Mouse (Mus musculus): ENCODE data around the gene Nnmt. TPM values are rescaled to one million over a fixed set of nuclear protein-coding genes. Genes with fewer than 3 reads are reported as not detected.

Nnmt gene
- polyA plus RNA-seq, 1 experiment from 2014 or later, result 3.4 TPM

DNA sequence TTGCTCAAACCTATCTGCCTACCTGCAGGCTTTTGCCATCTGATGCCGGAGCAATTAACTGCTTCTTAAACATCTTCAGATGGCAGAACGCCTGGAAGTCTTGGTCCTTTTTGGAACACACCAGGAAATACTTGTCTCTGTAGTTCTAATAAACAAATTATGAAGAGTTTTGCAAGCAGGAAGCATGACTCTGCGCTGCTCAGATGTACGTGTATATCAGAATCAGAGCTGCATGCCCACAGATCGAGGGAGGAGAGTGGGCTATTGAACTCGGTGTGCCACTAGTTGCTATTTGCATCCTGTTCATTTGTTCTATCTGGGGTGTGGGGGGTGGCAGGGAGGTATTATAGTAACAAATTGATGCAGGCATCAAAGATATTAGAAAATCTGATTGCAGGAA is 28.2 kb upstream of the Nnmt start:
- no peak overlapping the region for H3K4me3 ChIP-seq
- H3K9me3 ChIP-seq, result no peaks in the 10 kb centered on the region
- no peaks in the 10 kb centered on the region for H3K4me1 ChIP-seq
- WGBS, result 72% methylated on average over 6 of the region's 6 CpGs
- H3K27me3 ChIP-seq (replicated peaks), result peaks cover 34% of the 10 kb centered on the region
- H3K9ac ChIP-seq, result no peak overlapping the region
- ATAC-seq (ENCODE audit: extremely low read depth, insufficient number of reproducible peaks, low FRiP score, low TSS enrichment), result no peak
- H3K4me2 ChIP-seq, result no peak overlapping the region
- H3K27ac ChIP-seq (replicated peaks), result no peak overlapping the region
- no peaks in the 10 kb centered on the region for H3K36me3 ChIP-seq

DNA sequence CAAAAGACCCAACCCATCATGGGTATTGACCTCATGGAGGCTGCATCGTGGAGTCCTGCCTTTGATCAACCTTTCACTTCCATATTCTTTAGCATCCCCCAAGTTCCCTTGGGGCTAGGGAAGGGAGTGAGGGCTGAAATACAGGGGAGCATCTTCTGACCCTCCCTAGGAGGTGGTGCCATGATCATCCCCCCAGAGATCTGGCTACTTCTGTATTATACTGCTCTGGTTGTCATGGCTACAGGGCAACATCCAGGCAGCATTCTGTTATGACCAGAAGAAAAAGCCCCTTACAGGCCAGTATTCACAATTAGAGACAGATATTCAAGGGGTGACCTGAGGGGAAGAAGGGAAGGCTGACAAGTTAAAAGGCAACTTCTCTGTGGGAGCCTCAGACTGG is 14.3 kb upstream of the Nnmt start:
- H3K4me1 ChIP-seq, result peaks cover 17% of the 10 kb centered on the region
- no peaks in the 10 kb centered on the region for H3K36me3 ChIP-seq
- peaks cover 4% of the 10 kb centered on the region; the same call in 1 of the 2 replicates for H3K9me3 ChIP-seq
- no peak overlapping the region for H3K27ac ChIP-seq (replicated peaks)
- no peak overlapping the region for H3K4me3 ChIP-seq
- no peak for ATAC-seq (ENCODE audit: extremely low read depth, insufficient number of reproducible peaks, low FRiP score, low TSS enrichment)
- no peak overlapping the region for H3K4me2 ChIP-seq
- 86% methylated on average over 1 of the region's 1 CpGs for WGBS
- H3K27me3 ChIP-seq (replicated peaks), result peaks cover 14% of the 10 kb centered on the region
- no peak overlapping the region for H3K9ac ChIP-seq

DNA sequence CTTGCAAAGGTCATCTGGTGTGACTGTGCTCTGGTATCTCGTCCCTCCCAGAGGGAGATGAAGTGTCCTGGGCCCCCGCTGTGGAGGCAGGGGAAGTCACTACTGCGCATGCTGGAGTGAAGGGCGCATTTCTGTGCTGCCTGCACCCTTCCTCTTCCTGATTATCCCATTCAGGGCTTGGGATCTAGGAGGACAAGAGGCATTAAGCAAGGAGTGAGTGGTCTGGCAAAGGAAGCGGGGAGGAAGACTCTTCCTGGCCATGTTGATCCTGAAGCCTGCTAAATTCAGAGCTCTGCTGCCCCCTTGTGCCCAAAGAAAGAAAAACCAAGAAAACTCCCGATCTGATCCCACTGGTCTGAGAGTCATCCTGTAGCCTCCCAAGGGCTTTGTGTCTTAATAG is 13.6 kb upstream of the Nnmt start:
- Histone ChIP-seq H3K4me1 (peaks cover 17% of the 10 kb centered on the region), H3K27me3 (replicated peaks) (peaks cover 14% of the 10 kb centered on the region), H3K36me3 (no peaks in the 10 kb centered on the region), H3K9ac (peak overlapping the region; percentile 73), H3K4me3 (peak overlapping the region; percentile 37), H3K4me2 (peak overlapping the region; percentile 69), H3K9me3 (peaks cover 4% of the 10 kb centered on the region; the same call in 1 of the 2 replicates), H3K27ac (replicated peaks) (no peak overlapping the region)
- 11% methylated on average over 6 of the region's 6 CpGs for WGBS
- no peak; the same call in 1 of the 2 replicates for ATAC-seq (ENCODE audit: extremely low read depth, insufficient number of reproducible peaks, low FRiP score, low TSS enrichment)

DNA sequence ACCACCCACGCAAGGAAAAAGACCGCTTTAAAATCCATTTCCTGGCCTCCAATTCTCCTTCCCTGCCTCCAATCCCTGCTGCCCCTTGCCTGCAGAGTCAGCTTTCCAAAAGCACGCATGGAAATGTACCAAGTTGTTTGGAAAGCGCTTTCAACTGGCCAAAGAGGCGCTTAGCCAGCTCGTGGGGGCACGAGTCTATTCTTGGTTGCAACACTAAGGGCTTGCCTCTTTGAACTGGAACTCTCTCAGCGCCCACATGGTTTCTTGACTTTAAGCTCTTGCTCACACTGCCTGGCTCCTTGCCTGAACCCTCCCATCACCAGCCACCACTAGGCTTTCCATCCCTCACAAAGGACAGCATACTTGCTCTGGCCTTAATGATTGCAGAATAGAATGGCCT is 13.2 kb upstream of the Nnmt start:
- WGBS, result 44% methylated on average over 8 of the region's 8 CpGs
- Histone ChIP-seq H3K4me2 (peak overlapping the region; percentile 69), H3K9me3 (peaks cover 1% of the 10 kb centered on the region; the same call in 1 of the 2 replicates), H3K4me1 (peaks cover 17% of the 10 kb centered on the region), H3K4me3 (peak overlapping the region; percentile 37; the same call in 1 of the 2 replicates), H3K36me3 (no peaks in the 10 kb centered on the region), H3K27me3 (replicated peaks) (peaks cover 14% of the 10 kb centered on the region), H3K9ac (peak overlapping the region; percentile 73; the same call in 1 of the 2 replicates), H3K27ac (replicated peaks) (no peak overlapping the region)
- ATAC-seq (ENCODE audit: extremely low read depth, insufficient number of reproducible peaks, low FRiP score, low TSS enrichment), result no peak

DNA sequence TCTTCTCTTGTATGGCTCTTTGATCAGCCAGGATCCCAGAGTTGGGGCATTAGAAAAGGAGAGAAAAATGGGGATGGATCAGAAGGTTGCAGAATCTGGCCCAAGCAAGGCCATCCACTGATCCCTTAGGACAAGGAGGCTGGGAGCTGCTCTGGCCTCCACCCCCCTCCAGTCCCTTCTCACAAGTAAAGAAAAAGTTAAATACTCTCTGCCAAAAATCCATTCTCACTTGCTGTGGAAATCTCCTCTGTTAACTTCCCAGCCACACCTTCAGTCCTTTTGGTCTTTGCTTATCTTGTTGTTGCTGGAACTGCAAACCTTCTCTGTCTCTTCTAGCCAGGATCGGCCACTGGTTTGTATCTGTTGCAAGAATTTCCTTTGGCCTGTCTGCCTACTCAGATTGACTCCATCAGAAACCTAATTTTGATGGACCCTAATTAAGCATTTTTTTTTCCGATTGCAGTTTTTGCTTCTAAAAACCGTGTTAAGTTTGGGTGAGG is 12.6 kb upstream of the Nnmt start:
- H3K9ac ChIP-seq, result no peak overlapping the region
- H3K27ac ChIP-seq (replicated peaks), result no peak overlapping the region
- H3K4me2 ChIP-seq, result peak overlapping the region; percentile 69; the same call in 1 of the 2 replicates
- peaks cover 17% of the 10 kb centered on the region for H3K4me1 ChIP-seq
- WGBS, result 47% methylated on average over 3 of the region's 3 CpGs
- ATAC-seq (ENCODE audit: extremely low read depth, insufficient number of reproducible peaks, low FRiP score, low TSS enrichment), result no peak
- H3K9me3 ChIP-seq, result no peaks in the 10 kb centered on the region
- H3K27me3 ChIP-seq (replicated peaks), result peaks cover 14% of the 10 kb centered on the region
- no peaks in the 10 kb centered on the region for H3K36me3 ChIP-seq
- no peak overlapping the region for H3K4me3 ChIP-seq

DNA sequence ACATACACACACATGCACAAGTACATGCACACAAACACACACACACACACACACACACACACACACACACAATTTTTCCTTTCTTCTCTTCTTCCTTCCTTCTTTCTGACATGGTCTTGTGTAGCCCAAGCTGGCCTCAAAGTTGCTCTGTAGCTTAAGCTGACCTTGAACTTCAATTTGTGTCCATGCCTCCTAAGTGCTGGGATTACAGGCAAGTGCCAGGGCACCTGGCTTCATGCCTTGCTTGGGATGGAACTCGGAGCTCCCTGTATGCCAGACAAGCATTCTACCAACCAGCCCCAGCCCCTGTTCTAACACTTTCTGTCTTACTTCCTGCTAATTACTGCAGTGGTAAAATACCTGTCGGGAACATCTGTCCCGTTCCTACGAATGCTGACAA is 8.3 kb upstream of the Nnmt start:
- Histone ChIP-seq H3K27me3 (replicated peaks) (no peaks in the 10 kb centered on the region; the same call in 1 of the 2 replicates), H3K4me3 (no peak overlapping the region), H3K9ac (no peak overlapping the region), H3K27ac (replicated peaks) (no peak overlapping the region), H3K4me2 (no peak overlapping the region), H3K36me3 (no peaks in the 10 kb centered on the region), H3K4me1 (peaks cover 13% of the 10 kb centered on the region), H3K9me3 (no peaks in the 10 kb centered on the region)
- WGBS, result 77% methylated on average over 4 of the region's 4 CpGs
- no peak for ATAC-seq (ENCODE audit: extremely low read depth, insufficient number of reproducible peaks, low FRiP score, low TSS enrichment)

DNA sequence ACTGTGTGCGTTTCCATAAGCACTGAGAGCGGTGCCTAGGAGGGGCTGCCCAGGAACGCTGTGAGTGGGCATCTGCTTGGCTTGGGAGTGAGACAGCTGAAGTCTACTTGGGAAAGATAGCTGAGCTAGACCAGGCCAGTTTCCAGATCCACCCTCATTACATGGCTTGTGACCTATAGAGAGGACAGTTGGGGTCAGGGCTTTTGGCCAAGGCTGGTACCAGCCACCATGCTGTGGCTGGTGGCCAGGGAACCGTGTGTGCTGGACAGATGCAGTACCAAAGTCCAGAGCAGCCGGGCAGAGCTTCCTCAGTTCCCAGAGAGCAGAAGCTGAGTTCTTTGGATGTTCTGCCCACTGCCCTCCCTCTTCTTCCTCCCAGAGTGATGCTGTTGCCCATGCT is 7.6 kb upstream of the Nnmt start:
- ATAC-seq (ENCODE audit: extremely low read depth, insufficient number of reproducible peaks, low FRiP score, low TSS enrichment), result no peak
- Histone ChIP-seq H3K9me3 (no peaks in the 10 kb centered on the region), H3K36me3 (no peaks in the 10 kb centered on the region), H3K4me1 (peaks cover 6% of the 10 kb centered on the region), H3K4me3 (no peak overlapping the region), H3K27ac (replicated peaks) (no peak overlapping the region), H3K27me3 (replicated peaks) (no peaks in the 10 kb centered on the region; the same call in 1 of the 2 replicates), H3K4me2 (no peak overlapping the region), H3K9ac (no peak overlapping the region)
- 85% methylated on average over 5 of the region's 5 CpGs for WGBS

DNA sequence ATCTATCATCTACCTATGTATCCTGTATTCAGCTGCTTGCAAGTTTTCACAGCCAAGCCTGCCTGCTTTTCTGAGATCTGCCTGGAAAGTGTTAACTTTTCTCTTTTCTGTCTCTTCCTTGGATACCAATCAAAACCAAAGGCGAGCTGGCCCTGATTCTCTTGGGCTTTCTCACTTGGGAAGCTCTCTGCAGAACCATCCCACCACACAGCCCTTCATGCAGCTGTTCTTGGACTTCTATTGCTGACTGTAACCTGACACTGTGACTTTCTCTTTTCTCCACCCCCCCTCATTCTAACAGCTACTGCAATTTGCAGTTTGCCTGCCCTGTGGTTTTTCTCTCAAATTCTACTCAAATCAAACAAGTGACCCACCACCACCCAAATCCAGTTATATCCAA is 6.1 kb upstream of the Nnmt start:
- Histone ChIP-seq H3K27me3 (replicated peaks) (no peaks in the 10 kb centered on the region; the same call in 1 of the 2 replicates), H3K9ac (no peak overlapping the region), H3K4me3 (no peak overlapping the region), H3K4me2 (no peak overlapping the region), H3K36me3 (no peaks in the 10 kb centered on the region), H3K27ac (replicated peaks) (no peak overlapping the region), H3K9me3 (no peaks in the 10 kb centered on the region), H3K4me1 (no peaks in the 10 kb centered on the region)
- 18% methylated on average over 1 of the region's 1 CpGs for WGBS
- ATAC-seq (ENCODE audit: extremely low read depth, insufficient number of reproducible peaks, low FRiP score, low TSS enrichment), result no peak

DNA sequence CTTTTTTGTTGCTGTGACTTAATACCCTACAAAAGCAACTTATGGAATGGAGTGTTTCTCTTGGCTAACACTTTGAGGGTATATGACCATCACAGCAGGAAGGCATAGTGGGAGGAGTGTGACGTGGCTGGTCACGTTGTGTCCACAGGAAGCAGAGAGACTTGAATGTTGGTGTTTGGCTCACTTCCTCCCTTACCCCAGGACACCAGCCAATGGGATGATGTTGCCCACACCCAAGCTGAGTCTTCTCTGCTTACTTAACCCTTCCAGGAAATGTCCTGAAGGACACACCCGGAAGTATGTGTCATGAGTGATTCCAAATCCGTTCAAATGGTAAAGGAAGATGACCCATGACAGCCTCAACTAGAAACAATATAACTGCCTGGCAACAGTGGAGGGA is 4.8 kb upstream of the Nnmt start:
- Histone ChIP-seq H3K4me3 (no peak overlapping the region), H3K27me3 (replicated peaks) (no peaks in the 10 kb centered on the region; the same call in 1 of the 2 replicates), H3K4me1 (0 out of 2 replicates have a peak, but pooled peaks cover 4% of the 10 kb centered on the region), H3K27ac (replicated peaks) (no peak overlapping the region), H3K9ac (no peak overlapping the region), H3K9me3 (no peaks in the 10 kb centered on the region), H3K4me2 (no peak overlapping the region), H3K36me3 (no peaks in the 10 kb centered on the region)
- WGBS, result 65% methylated on average over 4 of the region's 4 CpGs
- ATAC-seq (ENCODE audit: extremely low read depth, insufficient number of reproducible peaks, low FRiP score, low TSS enrichment), result no peak

DNA sequence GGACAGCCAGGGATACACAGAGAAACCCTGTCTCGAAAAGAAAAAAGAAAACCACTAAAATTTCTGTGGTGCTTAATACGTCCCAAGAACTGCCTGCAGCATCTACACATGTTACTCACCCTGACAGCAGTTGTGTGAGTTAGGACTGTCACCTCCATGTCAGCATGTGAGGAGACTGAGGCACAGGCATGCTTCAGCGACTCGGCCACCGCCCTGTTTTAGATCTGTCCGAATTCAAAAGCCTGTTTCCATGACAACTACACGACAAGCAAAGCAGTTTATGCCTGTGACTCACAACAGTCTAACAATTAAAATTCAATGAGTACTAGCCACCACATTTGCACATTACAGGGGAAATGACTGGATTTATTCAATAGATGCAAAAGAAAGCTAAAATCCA is 2.5 kb upstream of the Nnmt start:
- Histone ChIP-seq H3K27ac (replicated peaks) (no peak overlapping the region), H3K4me3 (no peak overlapping the region), H3K27me3 (replicated peaks) (no peaks in the 10 kb centered on the region; the same call in 1 of the 2 replicates), H3K36me3 (no peaks in the 10 kb centered on the region), H3K9ac (no peak overlapping the region), H3K4me2 (no peak overlapping the region), H3K4me1 (0 out of 2 replicates have a peak, but pooled peaks cover 5% of the 10 kb centered on the region), H3K9me3 (no peaks in the 10 kb centered on the region)
- no peak for ATAC-seq (ENCODE audit: extremely low read depth, insufficient number of reproducible peaks, low FRiP score, low TSS enrichment)
- WGBS, result 73% methylated on average over 7 of the region's 7 CpGs

DNA sequence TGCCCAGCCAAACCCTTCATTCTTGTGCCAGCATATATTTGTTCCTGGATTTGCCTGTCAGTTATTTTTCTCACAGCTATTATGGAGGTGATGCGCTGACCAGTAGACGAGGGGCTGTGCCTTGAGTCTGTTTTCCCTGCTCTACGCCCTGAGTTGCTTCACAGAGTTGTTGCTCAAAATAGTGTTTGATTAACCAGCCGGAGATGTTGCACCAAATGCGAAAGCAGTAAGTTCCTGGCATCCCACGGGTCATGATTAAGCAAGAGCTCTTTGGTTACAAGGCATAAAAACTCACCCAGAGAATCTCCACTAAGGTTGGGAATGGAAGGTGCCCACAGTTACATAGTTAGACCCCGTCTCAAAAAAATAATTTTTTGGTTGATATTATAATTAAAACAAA is 1.2 kb upstream of the Nnmt start:
- no peak overlapping the region for H3K4me2 ChIP-seq
- no peaks in the 10 kb centered on the region for H3K27me3 ChIP-seq (replicated peaks)
- no peaks in the 10 kb centered on the region for H3K9me3 ChIP-seq
- no peak overlapping the region for H3K4me3 ChIP-seq
- H3K27ac ChIP-seq (replicated peaks), result no peak overlapping the region
- no peak for ATAC-seq (ENCODE audit: extremely low read depth, insufficient number of reproducible peaks, low FRiP score, low TSS enrichment)
- H3K4me1 ChIP-seq, result 0 out of 2 replicates have a peak, but pooled peaks cover 5% of the 10 kb centered on the region
- no peak overlapping the region for H3K9ac ChIP-seq
- no peaks in the 10 kb centered on the region for H3K36me3 ChIP-seq
- WGBS, result 76% methylated on average over 7 of the region's 7 CpGs

DNA sequence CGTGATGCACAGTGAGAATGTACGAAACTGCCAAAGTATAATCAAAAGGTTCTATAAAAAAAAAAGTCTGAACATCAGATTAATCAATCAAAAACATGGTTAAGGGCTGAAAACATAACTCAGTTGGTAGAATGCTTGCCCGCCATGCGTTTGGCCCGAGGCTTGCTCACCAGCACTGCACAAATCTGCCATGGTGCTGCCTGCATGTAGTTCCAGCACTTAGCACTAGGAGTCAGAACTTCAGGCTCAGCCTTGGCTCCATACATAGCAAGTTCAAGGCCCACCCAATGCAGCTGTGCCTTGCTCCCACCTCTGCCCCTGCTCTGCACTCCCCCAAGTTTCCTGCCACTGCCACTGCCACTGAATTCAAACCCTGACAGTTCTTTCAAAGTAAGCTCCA is 744 bp upstream of the Nnmt start:
- H3K9me3 ChIP-seq, result no peaks in the 10 kb centered on the region
- H3K4me3 ChIP-seq, result no peak overlapping the region
- 72% methylated on average over 5 of the region's 5 CpGs for WGBS
- no peak overlapping the region for H3K27ac ChIP-seq (replicated peaks)
- no peak for ATAC-seq (ENCODE audit: extremely low read depth, insufficient number of reproducible peaks, low FRiP score, low TSS enrichment)
- H3K36me3 ChIP-seq, result no peaks in the 10 kb centered on the region
- no peak overlapping the region for H3K9ac ChIP-seq
- no peaks in the 10 kb centered on the region for H3K27me3 ChIP-seq (replicated peaks)
- no peak overlapping the region for H3K4me2 ChIP-seq
- H3K4me1 ChIP-seq, result 0 out of 2 replicates have a peak, but pooled peaks cover 5% of the 10 kb centered on the region
